Mouse (Mus musculus) forebrain, embryonic 10.5 days (tissue): ENCODE measurements around the gene Olfml2a. TPM values are rescaled to one million over a fixed set of nuclear protein-coding genes. Genes with fewer than 3 reads are reported as not detected.
A peak's percentile ranks its signal among the peaks of the same experiment; 100 is the strongest.

Experiments
- DNase-seq: peaks from one replicate; pipeline ENCODE4 v3.0.0-alpha.2; 2017; ENCODE audit warnings: low spot score; ENCODE audit errors: extremely low spot score
- H3K27ac ChIP-seq: fragments of 300-500 bp; sonication (generic); 2 replicates; pipeline ENCODE4 v1.5.1; 2016; ENCODE audit warnings: mild to moderate bottlenecking
- H3K27me3 ChIP-seq: fragments of 300-500 bp; sonication (generic); 2 replicates; pipeline ENCODE4 v1.6.1; 2016; ENCODE audit warnings: mild to moderate bottlenecking; ENCODE audit not compliant: poor library complexity, severe bottlenecking
- H3K36me3 ChIP-seq: fragments of 300-500 bp; sonication (generic); replicated peaks from 2 replicates; pipeline ENCODE4 v1.6.1; 2016; ENCODE audit warnings: mild to moderate bottlenecking, moderate library complexity
- H3K4me1 ChIP-seq: fragments of 300-500 bp; sonication (generic); 2 replicates; pipeline ENCODE4 v1.6.1; 2016
- H3K4me3 ChIP-seq: fragments of 300-500 bp; sonication (generic); 2 replicates; pipeline ENCODE4 v1.5.1; 2016; ENCODE audit warnings: mild to moderate bottlenecking, moderate library complexity
- H3K9me3 ChIP-seq: fragments of 300-500 bp; sonication (generic); 2 replicates; pipeline ENCODE4 v1.6.1; 2016; ENCODE audit warnings: mild to moderate bottlenecking, moderate library complexity
- WGBS: fragments of 180-500 bp; shearing (Covaris S2); methylation state at CpG from one replicate; pipeline ENCODE4 v1.1.7; 2016; 5-methylcytosine and 5-hydroxymethylcytosine counted together
- polyA plus RNA-seq: library from polyadenylated mRNA; unstranded; fragments of >200 nt; fragmentation: Nextera tagmentation; extraction: Ambion mirVana; gene quantifications from 2 replicates; pipeline ENCODE4 v1.2.1, GENCODE M21; 2016

Olfml2a gene
- polyA plus RNA-seq, 1 experiment from 2014 or later: 1.2 TPM

DNA sequence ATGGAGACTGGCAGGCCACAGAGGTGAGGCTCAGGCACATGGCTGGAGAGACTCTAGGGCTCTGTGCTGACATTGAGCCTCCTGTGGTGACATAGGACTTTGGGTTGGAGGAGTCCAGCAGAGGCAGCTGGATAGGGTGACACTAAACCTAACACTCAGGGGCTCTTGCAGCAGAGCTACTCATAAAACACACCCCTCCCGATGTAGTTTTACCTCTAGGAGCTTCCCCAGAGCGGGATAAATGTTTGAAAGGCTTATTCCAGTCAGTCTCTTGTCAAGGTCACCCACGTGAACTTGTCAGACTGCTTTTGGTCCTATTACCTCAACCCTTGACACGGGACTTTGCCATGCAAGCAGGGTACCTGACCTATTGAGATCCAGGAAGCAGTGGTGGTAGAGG, 67.6 kb downstream of the Olfml2a start:
- Histone ChIP-seq H3K4me1 (peaks cover 41% of the 10 kb centered on the region), H3K36me3 (peaks cover 51% of the 10 kb centered on the region), H3K4me3 (no peak overlapping the region), H3K27ac (no peak overlapping the region), H3K27me3 (peaks cover 9% of the 10 kb centered on the region), H3K9me3 (no peaks in the 10 kb centered on the region)
- DNase-seq: no peak
- 68% methylated on average over 4 of the region's 4 CpGs for WGBS

- H3K27ac ChIP-seq: no peak overlapping the region
- no peak for DNase-seq
- H3K4me3 ChIP-seq: no peak overlapping the region
- H3K36me3 ChIP-seq: peaks cover 51% of the 10 kb centered on the region
- H3K9me3 ChIP-seq: no peaks in the 10 kb centered on the region
- peaks cover 9% of the 10 kb centered on the region for H3K27me3 ChIP-seq
- H3K4me1 ChIP-seq: peaks cover 41% of the 10 kb centered on the region
- WGBS: 70% methylated on average over 8 of the region's 8 CpGs
Measured at GRCm38 (mm10) chr2:38999910-39000586, 68.3 kb downstream of the Olfml2a start.

DNA sequence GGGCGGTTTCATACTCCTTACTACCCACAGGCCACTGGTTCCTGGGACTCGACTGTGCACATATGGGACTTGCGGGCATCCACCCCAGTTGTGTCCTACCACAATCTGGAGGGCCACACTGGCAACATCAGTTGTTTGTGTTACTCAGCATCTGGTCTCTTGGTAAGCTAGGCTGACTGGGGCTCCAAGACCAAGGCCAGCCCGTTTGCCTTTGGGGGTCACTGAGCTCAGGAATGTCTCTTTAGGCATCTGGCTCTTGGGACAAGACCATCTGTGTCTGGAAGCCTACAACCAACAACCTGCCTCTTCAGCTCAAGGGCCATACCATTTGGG, 68.8 kb downstream of the Olfml2a start:
- Histone ChIP-seq H3K36me3 (peaks cover 51% of the 10 kb centered on the region), H3K4me3 (no peak overlapping the region), H3K27me3 (peaks cover 9% of the 10 kb centered on the region), H3K27ac (no peak overlapping the region), H3K4me1 (peaks cover 41% of the 10 kb centered on the region), H3K9me3 (no peaks in the 10 kb centered on the region)
- WGBS: 90% methylated on average over 4 of the region's 4 CpGs
- no peak for DNase-seq

DNA sequence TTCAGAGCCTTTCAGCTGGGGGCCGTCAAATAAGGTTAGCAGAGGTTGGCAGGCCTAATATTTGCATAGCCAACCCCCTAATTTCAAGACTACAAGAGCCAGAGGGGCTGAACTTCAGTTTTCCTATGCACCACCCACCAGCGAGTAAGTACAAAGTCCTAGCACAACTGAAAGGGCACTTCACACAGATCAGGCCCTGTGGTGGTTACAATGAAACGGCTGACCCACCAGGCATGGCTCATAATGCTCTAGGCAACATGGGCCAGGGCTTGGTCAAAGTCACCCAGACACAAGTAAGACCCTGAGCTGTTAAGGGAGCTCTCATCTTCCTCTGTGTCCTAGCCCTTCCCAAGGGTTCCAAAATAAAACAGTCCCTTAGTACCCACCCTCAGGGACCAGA, 70.1 kb downstream of the Olfml2a start:
- Histone ChIP-seq H3K4me3 (peak overlapping the region; percentile 93; the same call in 1 of the 2 replicates), H3K36me3 (peaks cover 51% of the 10 kb centered on the region), H3K9me3 (no peaks in the 10 kb centered on the region), H3K27me3 (peaks cover 7% of the 10 kb centered on the region), H3K27ac (no peak overlapping the region), H3K4me1 (peaks cover 54% of the 10 kb centered on the region)
- 81% methylated on average over 3 of the region's 3 CpGs for WGBS
- DNase-seq: no peak

DNA sequence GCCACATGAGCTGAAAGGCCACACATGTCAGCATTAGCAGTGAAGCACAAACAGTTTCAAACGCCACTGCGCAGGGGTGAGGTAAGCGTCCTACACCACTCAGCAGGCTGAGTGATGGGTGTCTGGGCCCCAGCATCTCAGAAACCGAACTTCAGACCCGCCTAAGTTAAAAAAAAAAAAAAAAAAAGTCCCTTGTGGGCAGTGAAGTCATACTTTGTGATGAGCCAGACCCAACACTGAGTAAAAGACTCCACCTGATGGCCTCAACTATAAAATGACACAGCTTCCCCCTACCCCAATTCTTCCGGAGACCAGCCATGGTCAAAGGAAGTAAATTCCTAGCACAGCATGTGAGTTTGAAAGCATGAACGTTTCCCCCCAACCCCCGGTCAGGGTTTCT, 71.3 kb downstream of the Olfml2a start:
- Histone ChIP-seq H3K36me3 (peaks cover 51% of the 10 kb centered on the region), H3K4me1 (peaks cover 52% of the 10 kb centered on the region), H3K4me3 (peak overlapping the region; percentile 93), H3K9me3 (no peaks in the 10 kb centered on the region), H3K27ac (0 out of 2 replicates have a peak overlapping the region, but pooled peaks have one; percentile 40), H3K27me3 (no peaks in the 10 kb centered on the region)
- WGBS: 61% methylated on average over 8 of the region's 8 CpGs
- no peak for DNase-seq

DNA sequence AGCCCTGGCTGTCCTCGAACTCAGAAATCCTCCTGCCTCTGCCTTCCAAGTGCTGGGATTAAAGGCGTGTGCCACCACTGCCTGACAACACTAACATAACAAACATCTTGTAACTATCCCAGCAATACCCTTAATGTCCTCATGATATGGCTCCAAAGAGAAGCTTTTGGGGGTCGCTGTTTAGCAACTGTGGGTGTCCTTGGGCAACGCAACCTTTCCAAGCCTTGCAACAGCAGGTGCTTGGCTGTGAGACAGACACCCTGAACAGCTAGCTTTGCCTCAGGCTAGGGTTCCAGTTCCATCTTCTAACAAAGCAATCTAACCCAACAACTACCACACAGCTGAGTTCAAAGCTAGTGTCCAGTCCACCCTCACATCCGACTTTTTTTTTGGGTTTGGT, 71.7 kb downstream of the Olfml2a start:
- no peaks in the 10 kb centered on the region for H3K27me3 ChIP-seq
- H3K36me3 ChIP-seq: peaks cover 51% of the 10 kb centered on the region
- H3K9me3 ChIP-seq: no peaks in the 10 kb centered on the region
- H3K4me3 ChIP-seq: peak overlapping the region; percentile 93
- peaks cover 50% of the 10 kb centered on the region for H3K4me1 ChIP-seq
- no peak for DNase-seq
- WGBS: 78% methylated on average over 5 of the region's 5 CpGs
- peak overlapping the region; percentile 97 for H3K27ac ChIP-seq

DNA sequence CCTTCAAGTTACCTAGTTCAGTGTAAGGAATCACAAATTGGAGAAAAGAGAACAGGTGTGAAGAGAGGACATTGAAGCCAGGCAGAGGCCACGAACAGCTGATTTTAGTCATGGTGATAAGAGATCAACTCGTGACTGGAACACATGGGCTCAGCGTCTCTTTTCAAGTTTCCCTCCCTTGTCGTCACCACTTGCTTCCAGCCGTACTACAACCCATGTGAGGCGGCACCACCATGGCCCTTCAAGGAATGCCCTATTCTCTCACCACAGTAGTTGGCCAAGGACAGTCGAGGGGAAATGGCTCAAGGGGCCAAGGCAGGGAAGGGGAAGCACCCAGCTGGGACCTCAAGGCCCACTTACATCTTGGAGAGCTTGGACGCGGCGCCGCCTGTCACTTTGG, 72.6 kb downstream of the Olfml2a start:
- peaks cover 49% of the 10 kb centered on the region for H3K36me3 ChIP-seq
- H3K4me1 ChIP-seq: peaks cover 56% of the 10 kb centered on the region
- peak; percentile 47 for DNase-seq
- peak overlapping the region; percentile 97 for H3K27ac ChIP-seq
- WGBS: 0% methylated on average over 11 of the region's 11 CpGs
- H3K4me3 ChIP-seq: peak overlapping the region; percentile 93
- H3K27me3 ChIP-seq: no peaks in the 10 kb centered on the region
- H3K9me3 ChIP-seq: no peaks in the 10 kb centered on the region

DNA sequence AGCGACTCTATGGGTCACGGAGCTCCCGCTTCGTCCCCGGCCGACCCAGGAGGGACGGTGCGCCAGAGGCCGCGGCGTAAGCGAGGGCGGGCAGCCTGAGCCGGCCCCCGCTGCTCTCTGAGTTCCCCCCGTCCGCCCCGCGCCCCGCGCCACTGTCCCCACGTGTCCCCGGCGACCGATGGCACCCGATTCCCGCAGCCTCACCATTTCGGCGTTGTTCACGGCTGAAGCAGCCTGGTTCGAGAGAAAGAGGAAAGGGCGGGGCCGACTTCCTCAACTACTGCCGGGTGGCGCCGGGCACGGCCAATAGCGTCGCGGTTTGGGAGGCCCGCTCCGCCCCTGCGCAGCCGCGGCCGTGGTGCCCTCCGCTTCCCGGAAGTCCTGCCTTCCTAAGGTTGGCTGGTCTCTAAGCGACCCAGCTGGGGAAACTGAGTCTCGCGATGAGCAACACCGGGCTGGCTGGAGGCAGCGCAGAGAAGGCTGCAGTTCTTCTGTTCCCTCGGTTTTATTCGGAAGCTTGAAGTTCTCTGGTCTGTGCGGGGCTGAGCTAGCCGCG, 73.2 kb downstream of the Olfml2a start, which contains the start of gene Arpc5l:
Gene Arpc5l (plus strand): TSS at position 469 of the 556 bp plus-strand sequence.
- Histone ChIP-seq H3K36me3 (peaks cover 43% of the 10 kb centered on the region), H3K4me1 (peaks cover 61% of the 10 kb centered on the region), H3K27me3 (no peaks in the 10 kb centered on the region), H3K27ac (peak within 1 kb of the TSS; percentile 97), H3K9me3 (no peaks in the 10 kb centered on the region), H3K4me3 (peak within 1 kb of the TSS; percentile 93)
- peak; percentile 92 for DNase-seq
- WGBS: under 1% methylated on average over 58 of the region's 58 CpGs

GRCm38 (mm10) chr2:39005574-39006079, 73.8 kb downstream of the Olfml2a start, which contains the start of gene Rpl35:
Rpl35 (minus strand) TSS chr2:39005624.
- peaks cover 61% of the 10 kb centered on the region for H3K4me1 ChIP-seq
- no peaks in the 10 kb centered on the region for H3K27me3 ChIP-seq
- H3K4me3 ChIP-seq: peak within 1 kb of the TSS; percentile 93
- WGBS: 14% methylated on average over 15 of the region's 15 CpGs
- no peak for DNase-seq
- H3K27ac ChIP-seq: peak within 1 kb of the TSS; percentile 97
- peaks cover 39% of the 10 kb centered on the region for H3K36me3 ChIP-seq
- H3K9me3 ChIP-seq: no peaks in the 10 kb centered on the region

- Histone ChIP-seq H3K27me3 (no peaks in the 10 kb centered on the region), H3K36me3 (peaks cover 39% of the 10 kb centered on the region), H3K9me3 (no peaks in the 10 kb centered on the region), H3K27ac (no peak overlapping the region), H3K4me1 (peaks cover 66% of the 10 kb centered on the region), H3K4me3 (peak overlapping the region; percentile 93)
- no peak for DNase-seq
- WGBS: 93% methylated on average over 14 of the region's 14 CpGs
Measured at GRCm38 (mm10) chr2:39006149-39006730, 74.5 kb downstream of the Olfml2a start.

GRCm38 (mm10) chr2:39007865-39008264, 76.1 kb downstream of the Olfml2a start:
- Histone ChIP-seq H3K4me3 (peak overlapping the region; percentile 93), H3K27ac (peak overlapping the region; percentile 92), H3K27me3 (no peaks in the 10 kb centered on the region), H3K4me1 (peaks cover 55% of the 10 kb centered on the region), H3K36me3 (peaks cover 39% of the 10 kb centered on the region), H3K9me3 (no peaks in the 10 kb centered on the region)
- under 1% methylated on average over 44 of the region's 44 CpGs for WGBS
- DNase-seq: peak; percentile 94

DNA sequence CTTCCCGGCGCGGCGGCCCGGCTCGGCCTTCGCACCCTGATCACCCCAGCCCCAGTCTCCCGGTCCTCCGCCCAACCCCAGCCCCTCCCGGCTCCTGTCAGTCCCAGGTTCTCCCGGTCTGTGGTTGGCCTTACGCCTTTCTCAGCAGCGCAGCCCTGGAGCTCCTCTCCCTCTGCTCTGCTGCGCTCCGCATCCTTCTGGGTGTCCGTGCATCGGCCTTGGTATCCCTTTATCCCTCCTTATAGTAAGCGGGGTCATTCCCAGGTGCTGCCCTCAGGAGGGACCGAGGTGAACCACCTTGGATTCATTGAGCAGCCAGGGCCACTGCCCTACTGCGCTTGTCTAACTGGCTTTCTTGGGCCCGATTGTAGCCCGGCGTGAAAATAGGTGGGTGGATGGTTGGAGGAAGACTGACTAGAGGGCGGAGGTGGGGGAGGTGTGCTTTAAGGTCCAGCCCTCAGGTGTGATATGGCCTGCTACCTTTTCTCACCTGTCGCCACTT, 76.6 kb downstream of the Olfml2a start:
- peak overlapping the region; percentile 92 for H3K27ac ChIP-seq
- WGBS: 1% methylated on average over 25 of the region's 25 CpGs
- peaks cover 49% of the 10 kb centered on the region for H3K4me1 ChIP-seq
- H3K27me3 ChIP-seq: no peaks in the 10 kb centered on the region
- H3K36me3 ChIP-seq: peaks cover 39% of the 10 kb centered on the region
- peak overlapping the region; percentile 93 for H3K4me3 ChIP-seq
- DNase-seq: no peak
- H3K9me3 ChIP-seq: no peaks in the 10 kb centered on the region

DNA sequence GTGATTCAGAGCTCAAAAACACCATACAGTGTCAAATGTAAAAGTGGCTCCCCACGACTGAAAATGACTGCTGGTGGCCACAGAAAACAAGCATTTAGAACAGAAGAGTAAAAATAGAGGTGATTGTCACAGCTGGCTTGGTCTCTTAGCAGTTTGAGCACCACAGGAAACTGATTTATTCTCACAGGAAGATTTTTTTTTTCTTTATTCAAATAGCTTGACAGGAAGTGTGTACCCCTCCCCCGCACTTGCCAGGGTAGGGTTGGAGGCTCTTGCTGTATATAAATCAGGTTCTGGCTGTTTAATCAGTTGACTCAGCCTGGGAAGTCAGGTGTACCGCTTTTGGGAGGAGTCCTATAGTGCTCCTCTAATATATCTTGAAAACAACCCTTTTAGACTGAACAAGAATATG, 77.2 kb downstream of the Olfml2a start:
- H3K9me3 ChIP-seq: no peaks in the 10 kb centered on the region
- WGBS: 41% methylated on average over 3 of the region's 3 CpGs
- DNase-seq: no peak

More for the DNA sequence above, 77.2 kb downstream of the Olfml2a start:
- H3K4me3 ChIP-seq: peak overlapping the region; percentile 93
- H3K27me3 ChIP-seq: no peaks in the 10 kb centered on the region
- H3K36me3 ChIP-seq: peaks cover 39% of the 10 kb centered on the region
- H3K27ac ChIP-seq: peak overlapping the region; percentile 92
- H3K4me1 ChIP-seq: peaks cover 44% of the 10 kb centered on the region
